Mouse (Mus musculus) limb, embryonic 15.5 days (tissue): ENCODE results near the gene Whrn. TPM values are rescaled to one million over a fixed set of nuclear protein-coding genes. Genes with fewer than 3 reads are reported as not detected.

Experiments used
- ATAC-seq: fragments of 200-750 bp; cut with Nextera tagmentation; 2 replicates; pipeline ENCODE4 v1.8.0; 2017; ENCODE audit warnings: low read depth, moderate TSS enrichment; ENCODE audit not compliant: insufficient number of reproducible peaks, low FRiP score, low TSS enrichment
- H3K27ac ChIP-seq: fragments of 300-500 bp; sonication (generic); 2 replicates; pipeline ENCODE4 v1.5.1; 2015; ENCODE audit warnings: moderate library complexity, mild to moderate bottlenecking, inconsistent platforms
- H3K27me3 ChIP-seq: fragments of 300-500 bp; sonication (generic); 2 replicates; pipeline ENCODE4 v1.6.1; 2015; ENCODE audit warnings: inconsistent platforms
- H3K36me3 ChIP-seq: fragments of 300-500 bp; sonication (generic); 2 replicates; pipeline ENCODE4 v1.6.1; 2015; ENCODE audit warnings: inconsistent platforms
- H3K4me1 ChIP-seq: fragments of 300-500 bp; sonication (generic); 2 replicates; pipeline ENCODE4 v1.6.1; 2015; ENCODE audit warnings: inconsistent platforms
- H3K4me2 ChIP-seq: fragments of 300-500 bp; sonication (generic); 2 replicates; pipeline ENCODE4 v1.6.1; 2015; ENCODE audit warnings: mild to moderate bottlenecking, inconsistent platforms
- H3K4me3 ChIP-seq: fragments of 300-500 bp; sonication (generic); 2 replicates; pipeline ENCODE4 v1.5.1; 2015; ENCODE audit warnings: mild to moderate bottlenecking, inconsistent platforms
- H3K9ac ChIP-seq: fragments of 300-500 bp; sonication (generic); 2 replicates; pipeline ENCODE4 v1.6.1; 2015; ENCODE audit warnings: inconsistent platforms
- H3K9me3 ChIP-seq: fragments of 300-500 bp; sonication (generic); 2 replicates; pipeline ENCODE4 v1.6.1; 2016; ENCODE audit warnings: inconsistent platforms
- WGBS: fragments of 180-500 bp; shearing (Covaris S2); methylation state at CpG from one replicate; pipeline ENCODE4 v1.1.7; 2015; 5-methylcytosine and 5-hydroxymethylcytosine counted together
- polyA plus RNA-seq: library from polyadenylated mRNA; unstranded; fragments of >200 nt; fragmentation: Nextera tagmentation; extraction: Ambion mirVana; gene quantifications from 2 replicates; pipeline ENCODE4 v1.2.1, GENCODE M21; 2015

The Whrn gene
- polyA plus RNA-seq, 1 experiment from 2014 or later, result 4.8 TPM

DNA sequence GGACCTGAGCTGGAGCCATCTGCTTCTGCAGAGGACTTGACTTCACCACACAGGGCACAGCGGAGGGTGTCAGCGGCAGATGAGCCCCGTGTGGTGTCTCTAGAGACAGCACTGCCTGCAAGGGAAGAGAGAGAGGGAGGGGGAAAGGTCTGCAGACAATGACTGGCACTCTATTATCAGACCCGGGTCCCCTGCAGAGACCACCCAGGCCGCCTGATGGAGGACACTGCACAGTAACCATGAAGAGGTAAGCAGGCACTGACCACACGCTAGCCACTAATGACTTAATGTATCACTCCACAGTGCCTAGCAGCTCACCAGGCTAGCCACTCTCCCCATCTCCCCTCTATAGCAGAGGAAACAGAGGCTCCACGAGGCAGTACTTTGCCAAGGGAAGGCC, 124.9 kb downstream of the Whrn start:
- Histone ChIP-seq H3K4me2 (no peak overlapping the region), H3K27ac (no peak overlapping the region), H3K9ac (no peak overlapping the region), H3K9me3 (no peaks in the 10 kb centered on the region), H3K4me1 (no peaks in the 10 kb centered on the region), H3K27me3 (no peaks in the 10 kb centered on the region), H3K4me3 (no peak overlapping the region), H3K36me3 (peaks cover 58% of the 10 kb centered on the region)
- 65% methylated on average over 7 of the region's 7 CpGs for WGBS
- no peak for ATAC-seq

DNA sequence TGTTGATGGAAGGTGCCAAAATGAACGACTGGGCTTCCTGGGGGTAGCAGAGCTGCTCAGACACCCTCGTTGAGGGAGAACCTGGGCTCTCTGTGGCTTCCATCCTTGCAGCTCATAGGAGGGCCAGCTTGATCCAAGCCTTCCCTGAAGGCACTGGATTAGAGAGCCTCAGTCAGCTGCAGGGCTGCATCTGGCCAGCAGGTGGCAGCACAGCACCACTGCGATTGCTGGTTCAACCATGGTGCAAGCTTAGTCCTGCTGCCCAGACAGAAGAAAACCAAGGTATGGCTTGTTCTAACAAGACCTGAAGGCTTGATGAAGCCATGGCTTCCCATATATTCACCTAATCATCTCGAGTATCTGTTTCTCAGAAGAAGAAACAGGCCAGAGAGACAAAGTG, 127.2 kb downstream of the Whrn start:
- Histone ChIP-seq H3K27me3 (no peaks in the 10 kb centered on the region), H3K4me3 (no peak overlapping the region), H3K9me3 (no peaks in the 10 kb centered on the region), H3K9ac (no peak overlapping the region), H3K4me2 (no peak overlapping the region), H3K36me3 (peaks cover 44% of the 10 kb centered on the region), H3K4me1 (no peaks in the 10 kb centered on the region), H3K27ac (no peak overlapping the region)
- 17% methylated on average over 4 of the region's 4 CpGs for WGBS
- ATAC-seq, result no peak

Other genes with a start within 250 kb of the Whrn start
- gene Orm1, start 151.4 kb downstream of the Whrn start, polyA plus RNA-seq, result 57.2 and 75.5 TPM in 2 replicates
- not detected in 2 replicates for gene Orm3, start 139.8 kb downstream of the Whrn start, polyA plus RNA-seq
- 0.25 and 0.35 TPM in 2 replicates for gene Orm2, start 133.5 kb downstream of the Whrn start, polyA plus RNA-seq
- gene Akna, start 92.6 kb downstream of the Whrn start, polyA plus RNA-seq, result 5.6 and 6.0 TPM in 2 replicates
- gene Atp6v1g1, start 48.8 kb upstream of the Whrn start, polyA plus RNA-seq, result 315 and 319 TPM in 2 replicates
- gene Tmem268, start 62.8 kb upstream of the Whrn start, polyA plus RNA-seq, result 5.8 and 6.4 TPM in 2 replicates
- gene Gm11213, start 109.3 kb upstream of the Whrn start, polyA plus RNA-seq, result not detected in 2 replicates
- not detected in 2 replicates for gene Tex48, start 126.4 kb upstream of the Whrn start, polyA plus RNA-seq
- not detected in 2 replicates for gene Gm11214, start 167.4 kb upstream of the Whrn start, polyA plus RNA-seq
- 0.26 and 0.46 TPM in 2 replicates for gene Tnfsf15, start 249.1 kb upstream of the Whrn start, polyA plus RNA-seq